Mouse (Mus musculus) hindbrain, embryonic 11.5 days (tissue): ENCODE data around the gene Chadl. TPM values are rescaled to one million over a fixed set of nuclear protein-coding genes. Genes with fewer than 3 reads are reported as not detected.
"Not testable (repeated sequence)": the region's sequence is repeated elsewhere in the genome, so short reads cannot be mapped to it uniquely, and the experiment has no call there.

ENCODE experiments used
- ATAC-seq: fragments of 200-750 bp; cut with Nextera tagmentation; 2 replicates; pipeline ENCODE4 v1.8.0; 2017; ENCODE audit warnings: mild to moderate bottlenecking, moderate TSS enrichment, moderate library complexity; ENCODE audit not compliant: low FRiP score
- DNase-seq: peaks from one replicate; pipeline ENCODE4 v3.0.0-alpha.2; 2015; ENCODE audit warnings: low spot score
- H3K27ac ChIP-seq: fragments of 300-500 bp; sonication (generic); 2 replicates; pipeline ENCODE4 v1.5.1; 2014; ENCODE audit warnings: mild to moderate bottlenecking, low read depth, low read length
- H3K27me3 ChIP-seq: fragments of 300-500 bp; sonication (generic); 2 replicates; pipeline ENCODE4 v1.6.1; 2014; ENCODE audit warnings: mild to moderate bottlenecking, low read length, moderate library complexity, mixed read lengths; ENCODE audit not compliant: control insufficient read depth, insufficient read depth
- H3K36me3 ChIP-seq: fragments of 300-500 bp; sonication (generic); 2 replicates; pipeline ENCODE4 v1.6.1; 2014; ENCODE audit warnings: mild to moderate bottlenecking, low read length, moderate library complexity, mixed read lengths; ENCODE audit not compliant: control insufficient read depth, insufficient read depth
- H3K4me1 ChIP-seq: fragments of 300-500 bp; sonication (generic); replicated peaks from 2 replicates; pipeline ENCODE4 v1.6.1; 2014; ENCODE audit warnings: low read length, mixed read lengths; ENCODE audit not compliant: control insufficient read depth, insufficient read depth
- H3K4me2 ChIP-seq: fragments of 300-500 bp; sonication (generic); replicated peaks from 2 replicates; pipeline ENCODE4 v1.6.1; 2014; ENCODE audit warnings: mild to moderate bottlenecking, low read depth, low read length
- H3K4me3 ChIP-seq: fragments of 300-500 bp; sonication (generic); 2 replicates; pipeline ENCODE4 v1.5.1; 2014; ENCODE audit warnings: low read depth, low read length
- H3K9ac ChIP-seq: fragments of 300-500 bp; sonication (generic); 2 replicates; pipeline ENCODE4 v1.6.1; 2014; ENCODE audit warnings: low read depth, low read length
- H3K9me3 ChIP-seq: fragments of 300-500 bp; sonication (generic); 2 replicates; pipeline ENCODE4 v1.6.1; 2016; ENCODE audit warnings: low read length; ENCODE audit not compliant: control insufficient read depth
- WGBS: fragments of 180-500 bp; shearing (Covaris S2); extraction: QIAGEN DNeasy Blood & Tissue Kit; methylation state at CpG from one replicate; pipeline ENCODE4 v1.1.7; 2014; 5-methylcytosine and 5-hydroxymethylcytosine counted together
- polyA plus RNA-seq: library from polyadenylated mRNA; unstranded; fragments of >200 nt; fragmentation: Nextera tagmentation; extraction: Ambion mirVana; gene quantifications from 2 replicates; pipeline ENCODE4 v1.2.1, GENCODE M21; 2014

Chadl gene
- polyA plus RNA-seq, 1 experiment from 2014 or later: 3.5 TPM

GRCm38 (mm10) chr15:81708991-81709390 lies 11.9 kb upstream of the Chadl start:
- no peak overlapping the region for H3K4me2 ChIP-seq
- no peaks in the 10 kb centered on the region for H3K4me1 ChIP-seq
- 89% methylated on average over 11 of the region's 11 CpGs for WGBS
- ATAC-seq (no peak), DNase-seq (no peak)
- no peaks in the 10 kb centered on the region for H3K9me3 ChIP-seq
- H3K27me3 ChIP-seq: no peaks in the 10 kb centered on the region
- H3K4me3 ChIP-seq: no peak overlapping the region
- H3K9ac ChIP-seq: no peak overlapping the region
- no peak overlapping the region for H3K27ac ChIP-seq
- H3K36me3 ChIP-seq: peaks cover 41% of the 10 kb centered on the region

- Histone ChIP-seq H3K4me2 (no peak overlapping the region), H3K4me3 (no peak overlapping the region), H3K9ac (no peak overlapping the region), H3K27me3 (no peaks in the 10 kb centered on the region), H3K27ac (no peak overlapping the region), H3K4me1 (no peaks in the 10 kb centered on the region), H3K9me3 (no peaks in the 10 kb centered on the region), H3K36me3 (peaks cover 19% of the 10 kb centered on the region)
- DNase-seq (no peak), ATAC-seq (no peak)
- WGBS: 92% methylated on average over 3 of the region's 3 CpGs
Measured at GRCm38 (mm10) chr15:81703094-81703489, 6.0 kb upstream of the Chadl start.

DNA sequence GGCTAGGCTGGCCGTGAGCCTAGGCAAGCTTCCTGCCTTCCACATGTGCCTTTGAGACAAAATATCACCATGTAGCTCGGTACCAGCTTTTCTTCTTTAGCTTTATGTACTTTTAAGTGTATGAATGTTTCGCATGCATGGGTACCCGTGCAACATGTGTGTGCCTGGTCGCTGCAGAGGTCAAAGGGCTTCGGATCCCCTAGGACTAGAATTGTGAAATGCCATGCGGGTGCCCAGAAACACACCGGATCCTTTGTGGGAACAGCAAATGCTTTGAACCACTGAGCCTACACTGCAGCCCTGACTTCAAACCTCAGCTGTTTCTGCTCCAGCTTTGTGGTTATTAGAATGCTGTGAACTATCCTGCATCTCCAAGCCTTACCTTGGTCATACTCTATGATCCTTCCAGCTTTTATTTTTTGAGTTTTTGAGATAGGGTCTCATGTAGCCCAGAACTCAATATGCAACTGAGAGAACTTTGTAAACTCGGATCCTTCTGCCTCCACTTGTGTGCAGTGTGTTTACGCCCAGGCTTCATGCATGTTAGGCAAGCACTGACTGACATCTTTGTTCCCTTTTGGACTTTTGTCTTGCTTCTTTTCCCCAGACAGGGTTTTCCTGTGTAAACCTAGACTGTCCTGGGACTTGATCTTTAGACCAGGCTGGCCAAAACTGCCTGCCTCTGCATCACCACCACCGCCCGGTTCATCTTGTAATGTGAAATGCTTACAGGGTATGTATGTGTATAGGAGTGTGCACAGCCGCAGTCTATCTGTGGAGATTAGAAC lies 5.4 kb upstream of the Chadl start:
- WGBS: 90% methylated on average over 13 of the region's 13 CpGs
- Histone ChIP-seq H3K9ac (no peak overlapping the region), H3K27me3 (no peaks in the 10 kb centered on the region), H3K4me1 (no peaks in the 10 kb centered on the region), H3K9me3 (no peaks in the 10 kb centered on the region), H3K4me2 (no peak overlapping the region), H3K36me3 (peaks cover 17% of the 10 kb centered on the region; the same call in 1 of the 2 replicates), H3K4me3 (no peak overlapping the region), H3K27ac (no peak overlapping the region)
- ATAC-seq: no peak
- no peak for DNase-seq

- not testable (repeated sequence) for H3K9ac ChIP-seq, H3K9me3 ChIP-seq, H3K27me3 ChIP-seq, H3K4me1 ChIP-seq, DNase-seq, ATAC-seq, H3K27ac ChIP-seq, H3K4me2 ChIP-seq, H3K4me3 ChIP-seq
- H3K36me3 ChIP-seq: peaks cover 13% of the 10 kb centered on the region; the same call in 1 of the 2 replicates
- 81% methylated on average over 4 of the region's 4 CpGs for WGBS
Measured at GRCm38 (mm10) chr15:81701350-81701749, 4.3 kb upstream of the Chadl start.

GRCm38 (mm10) chr15:81700601-81701000 lies 3.5 kb upstream of the Chadl start:
- ATAC-seq (no peak), DNase-seq (no peak)
- Histone ChIP-seq H3K4me1 (no peaks in the 10 kb centered on the region), H3K4me2 (no peak overlapping the region), H3K27ac (no peak overlapping the region), H3K4me3 (no peak overlapping the region), H3K36me3 (peaks cover 8% of the 10 kb centered on the region; the same call in 1 of the 2 replicates), H3K9me3 (no peaks in the 10 kb centered on the region), H3K9ac (no peak overlapping the region), H3K27me3 (0 out of 2 replicates have a peak, but pooled peaks cover 2% of the 10 kb centered on the region)
- 85% methylated on average over 8 of the region's 8 CpGs for whole genome bisulfite sequencing

- Histone ChIP-seq H3K9me3 (no peaks in the 10 kb centered on the region), H3K27ac (no peak overlapping the region), H3K9ac (no peak overlapping the region), H3K36me3 (peaks cover 3% of the 10 kb centered on the region; the same call in 1 of the 2 replicates), H3K27me3 (peaks cover 4% of the 10 kb centered on the region), H3K4me1 (no peaks in the 10 kb centered on the region), H3K4me3 (no peak overlapping the region), H3K4me2 (no peak overlapping the region)
- no peak for ATAC-seq
- DNase-seq: no peak
- 69% methylated on average over 2 of the region's 2 CpGs for WGBS
Measured at GRCm38 (mm10) chr15:81700161-81700560, 3.1 kb upstream of the Chadl start.

DNA sequence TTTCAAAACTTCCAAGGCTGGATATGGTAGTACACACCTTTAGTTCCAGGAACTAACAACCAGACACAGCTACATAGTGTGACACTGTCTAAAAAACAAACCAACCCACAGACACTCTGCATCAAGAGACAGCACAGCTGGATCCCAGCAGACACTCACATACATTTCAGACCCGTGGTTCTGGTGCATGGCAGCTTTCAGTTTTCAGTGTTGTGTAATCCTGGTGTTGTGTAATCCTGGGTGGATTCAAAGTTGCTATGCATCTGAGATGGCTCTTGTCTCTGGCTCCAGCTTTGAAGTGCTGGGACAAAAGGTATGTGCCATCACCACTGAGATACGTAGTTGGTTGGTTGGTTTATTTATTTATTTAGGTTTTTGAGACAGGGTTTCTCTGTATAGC lies 1.4 kb upstream of the Chadl start:
- H3K27me3 ChIP-seq: peaks cover 17% of the 10 kb centered on the region
- peaks cover 6% of the 10 kb centered on the region for H3K4me1 ChIP-seq
- no peak overlapping the region for H3K4me3 ChIP-seq
- no peak overlapping the region for H3K4me2 ChIP-seq
- H3K36me3 ChIP-seq: no peaks in the 10 kb centered on the region
- 80% methylated on average over 2 of the region's 2 CpGs for WGBS
- DNase-seq (no peak), ATAC-seq (no peak)
- no peaks in the 10 kb centered on the region for H3K9me3 ChIP-seq
- H3K27ac ChIP-seq: no peak overlapping the region
- no peak overlapping the region for H3K9ac ChIP-seq

DNA sequence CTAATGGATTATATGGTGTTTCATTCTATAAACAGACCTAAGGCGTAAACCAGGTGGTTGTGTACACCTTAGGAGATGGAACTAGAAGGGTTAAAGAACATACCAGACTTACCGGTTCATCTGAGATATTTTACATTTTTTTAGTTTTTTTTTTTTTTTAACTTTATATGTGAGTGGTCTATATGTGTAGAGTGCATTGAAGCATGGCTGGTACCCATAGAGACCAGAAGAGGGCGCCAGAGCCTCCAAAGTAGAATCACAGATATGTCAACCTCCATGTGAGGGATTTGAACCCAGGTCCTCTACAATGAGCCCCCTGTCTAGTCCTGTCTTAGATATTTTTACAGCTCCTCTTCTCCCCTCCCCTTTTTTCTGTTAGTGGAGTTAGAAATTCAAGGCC lies 760 bp upstream of the Chadl start:
- Histone ChIP-seq H3K9me3 (no peaks in the 10 kb centered on the region), H3K36me3 (no peaks in the 10 kb centered on the region), H3K4me1 (peaks cover 6% of the 10 kb centered on the region), H3K9ac (no peak overlapping the region), H3K27ac (no peak overlapping the region), H3K4me2 (no peak overlapping the region), H3K27me3 (peaks cover 24% of the 10 kb centered on the region), H3K4me3 (no peak overlapping the region)
- DNase-seq (peak; percentile 55), ATAC-seq (no peak)
- WGBS: 56% methylated on average over 3 of the region's 3 CpGs

DNA sequence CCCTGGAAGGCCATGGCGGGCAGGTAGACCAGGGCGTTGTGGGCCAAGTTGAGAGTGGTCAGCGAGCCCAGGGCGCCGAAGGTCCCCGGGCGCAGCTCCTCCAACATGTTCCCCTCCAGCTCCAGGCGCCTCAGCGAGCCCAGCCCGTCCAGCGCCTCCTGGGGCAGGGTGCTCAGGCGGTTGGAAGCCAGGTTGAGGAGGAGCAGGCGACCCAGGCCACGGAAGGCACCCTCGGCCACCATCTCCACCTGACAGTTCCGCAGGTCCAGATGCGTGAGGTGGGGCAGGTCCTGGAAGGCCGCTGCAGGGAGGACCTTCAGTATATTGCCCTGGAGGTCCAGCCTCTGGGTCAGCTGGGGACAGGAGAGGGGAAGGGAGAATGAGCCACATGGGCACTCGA lies 2.2 kb downstream of the Chadl start:
- H3K27me3 ChIP-seq: peaks cover 35% of the 10 kb centered on the region
- H3K27ac ChIP-seq: no peak overlapping the region

More for the DNA sequence above, 2.2 kb downstream of the Chadl start:
- Histone ChIP-seq H3K4me2 (peak overlapping the region; percentile 99), H3K9ac (peak overlapping the region; percentile 71), H3K4me1 (peaks cover 6% of the 10 kb centered on the region), H3K36me3 (no peaks in the 10 kb centered on the region), H3K9me3 (no peaks in the 10 kb centered on the region), H3K4me3 (peak overlapping the region; percentile 60)
- WGBS: 29% methylated on average over 19 of the region's 19 CpGs
- ATAC-seq (no peak), DNase-seq (no peak)
